Mouse (Mus musculus): Measurements from ENCODE around the gene Ybx2.
A peak's percentile ranks its signal among the peaks of the same experiment; 100 is the strongest.
"Not testable (repeated sequence)": the region's sequence is repeated elsewhere in the genome, so short reads cannot be mapped to it uniquely, and the experiment has no call there.

Gene Ybx2

DNA sequence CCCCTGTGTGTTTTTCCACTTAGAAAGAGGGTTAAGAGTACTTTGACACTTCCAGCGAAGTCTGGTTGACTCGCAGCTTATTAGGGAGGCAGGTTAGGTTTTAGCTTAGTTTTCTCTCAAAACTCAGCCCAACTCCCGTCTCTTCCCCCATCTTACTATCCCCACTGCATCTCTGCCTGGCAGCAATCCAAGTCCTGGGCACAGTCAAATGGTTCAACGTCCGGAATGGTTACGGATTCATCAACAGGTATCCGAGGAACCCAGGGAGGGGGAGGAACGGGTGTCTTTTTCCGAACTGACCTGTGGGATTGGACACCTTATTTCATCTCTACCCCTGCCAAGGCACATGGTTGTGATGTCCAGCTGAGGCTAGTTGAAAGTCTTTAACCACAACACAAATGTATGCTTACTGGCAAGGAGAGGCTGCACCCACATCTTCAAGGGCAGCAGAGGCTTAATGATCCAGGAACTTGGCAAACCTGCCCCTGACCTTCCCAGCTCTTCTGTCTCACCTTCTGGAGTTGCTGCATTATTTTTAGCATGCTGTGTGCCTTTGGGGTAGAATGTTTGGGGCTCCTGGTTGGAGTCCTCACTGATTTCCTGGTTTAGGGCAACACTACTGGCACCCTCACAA, 1.2 kb downstream of the Ybx2 start:
- no peak for DNase-seq

DNA sequence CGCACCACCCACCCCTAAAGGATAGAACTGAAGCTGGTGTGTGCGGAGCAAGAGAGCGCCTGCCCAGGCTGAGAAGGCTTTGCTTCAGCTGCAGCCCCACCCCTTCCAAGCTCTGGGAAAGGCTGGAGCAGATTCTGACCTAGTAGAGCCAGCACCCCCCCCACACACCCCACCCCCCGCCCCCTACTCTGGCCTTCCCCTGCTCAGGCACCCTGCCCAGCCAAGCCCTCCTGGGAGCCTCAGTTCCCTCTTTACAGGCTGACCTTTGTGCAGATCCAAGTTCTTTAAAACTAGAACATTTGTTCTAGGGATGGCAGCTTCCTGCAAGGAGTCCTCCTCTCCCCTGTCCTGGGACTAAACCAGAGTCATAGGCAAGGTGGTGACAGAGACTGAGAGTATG, 1.8 kb downstream of the Ybx2 start:
- no peak for DNase-seq

DNA sequence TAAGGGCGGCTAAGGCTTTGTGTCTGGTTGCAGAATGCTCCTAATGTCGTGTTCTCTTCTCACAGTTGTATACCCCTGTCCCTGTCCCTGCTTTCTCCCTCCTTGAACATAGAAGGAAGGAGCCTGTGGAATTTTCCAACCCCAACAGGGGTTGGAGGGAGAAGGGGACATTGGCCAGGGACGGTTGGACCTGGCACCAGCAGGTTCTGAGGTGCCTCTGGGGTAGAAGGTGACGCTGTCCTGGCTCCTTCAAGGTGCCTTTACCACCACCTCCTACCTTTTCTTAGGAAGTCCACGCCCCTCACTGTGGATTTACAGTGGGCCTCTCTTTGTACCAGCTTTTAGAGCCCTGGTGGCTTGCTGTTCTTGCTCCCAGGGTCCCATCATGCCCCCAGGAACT, 2.2 kb downstream of the Ybx2 start:
- no peak for DNase-seq

DNA sequence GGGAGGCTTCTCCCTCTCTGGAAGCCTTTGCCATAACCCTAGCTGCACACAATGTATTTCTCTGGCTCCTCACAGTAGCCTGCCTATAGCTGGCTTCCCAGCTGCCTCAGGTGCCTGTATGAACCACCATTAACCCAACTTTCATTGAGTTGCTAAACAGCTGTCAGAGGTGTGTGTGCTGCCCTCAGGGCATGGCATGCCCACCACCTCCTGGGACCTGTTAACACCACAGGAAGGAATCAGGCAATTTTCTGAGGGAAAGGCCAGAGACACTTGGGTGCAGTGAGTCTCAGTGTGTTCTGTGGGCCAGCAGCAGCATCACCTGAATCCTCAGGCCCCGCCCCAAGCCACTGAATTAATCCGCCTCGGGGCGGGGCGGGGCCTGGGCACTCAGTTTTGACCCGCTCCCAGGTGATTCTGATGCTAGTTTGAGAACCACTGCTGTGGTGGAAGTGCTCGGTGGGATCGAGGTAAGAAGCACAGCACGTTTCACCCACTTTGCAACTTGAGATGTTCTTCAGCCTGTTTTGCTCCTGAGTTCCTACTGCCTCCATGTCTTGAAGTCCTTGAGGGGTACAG, 2.9 kb downstream of the Ybx2 start:
- DNase-seq: no peak

DNA sequence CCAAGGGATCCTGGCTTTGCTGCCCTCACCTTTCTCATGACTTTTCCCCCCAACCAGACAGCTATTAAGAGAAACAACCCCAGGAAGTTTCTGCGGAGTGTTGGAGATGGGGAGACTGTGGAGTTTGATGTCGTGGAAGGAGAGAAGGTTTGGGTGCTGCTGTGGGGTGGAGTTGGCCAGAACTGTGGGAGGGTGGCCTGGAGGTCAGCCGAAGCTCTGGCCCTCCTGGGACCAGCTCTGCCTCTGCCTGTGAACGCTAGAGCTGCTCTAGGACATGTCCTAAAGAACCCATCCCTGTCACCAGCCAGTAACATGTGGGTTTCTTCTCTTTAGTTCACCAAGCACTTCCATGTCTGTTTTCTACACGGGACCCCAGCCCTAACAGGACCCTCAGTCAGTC, 3.6 kb downstream of the Ybx2 start:
- DNase-seq: no peak

DNA sequence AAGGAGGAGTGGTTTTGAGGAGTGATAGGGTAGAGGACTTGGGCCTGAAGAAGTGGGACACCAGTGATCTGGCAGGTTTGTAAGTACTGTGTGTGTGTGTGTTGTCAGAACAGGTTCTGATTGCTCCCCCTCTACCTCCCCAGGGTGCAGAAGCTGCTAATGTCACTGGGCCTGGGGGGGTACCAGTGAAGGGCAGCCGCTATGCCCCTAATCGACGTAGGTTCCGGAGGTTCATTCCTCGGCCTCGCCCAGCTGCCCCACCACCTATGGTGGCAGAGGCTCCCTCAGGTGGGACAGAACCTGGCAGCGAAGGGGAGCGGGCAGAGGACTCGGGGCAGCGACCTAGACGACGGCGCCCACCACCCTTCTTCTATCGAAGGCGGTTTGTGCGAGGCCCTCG, 4.1 kb downstream of the Ybx2 start:
- no peak for DNase-seq

DNA sequence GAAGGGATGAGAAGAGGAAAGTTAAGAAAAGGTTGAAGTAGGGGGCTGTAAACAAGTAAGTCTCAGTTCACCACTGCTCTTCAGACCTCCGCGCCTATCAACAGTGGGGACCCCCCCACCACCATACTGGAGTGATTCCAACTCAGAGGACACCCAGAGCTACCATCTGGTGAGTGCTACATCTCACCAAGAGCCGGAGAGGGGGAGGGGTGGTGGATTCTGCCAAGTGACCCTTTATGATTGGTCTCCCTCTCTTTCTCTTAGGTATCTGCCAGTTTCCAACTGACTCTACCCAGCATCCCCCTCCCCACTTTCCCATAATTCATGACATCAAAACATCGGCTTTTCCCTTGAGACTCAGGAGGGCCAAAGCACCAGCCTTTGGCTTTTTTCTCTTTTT, 5.4 kb downstream of the Ybx2 start:
- DNase-seq: no peak

DNA sequence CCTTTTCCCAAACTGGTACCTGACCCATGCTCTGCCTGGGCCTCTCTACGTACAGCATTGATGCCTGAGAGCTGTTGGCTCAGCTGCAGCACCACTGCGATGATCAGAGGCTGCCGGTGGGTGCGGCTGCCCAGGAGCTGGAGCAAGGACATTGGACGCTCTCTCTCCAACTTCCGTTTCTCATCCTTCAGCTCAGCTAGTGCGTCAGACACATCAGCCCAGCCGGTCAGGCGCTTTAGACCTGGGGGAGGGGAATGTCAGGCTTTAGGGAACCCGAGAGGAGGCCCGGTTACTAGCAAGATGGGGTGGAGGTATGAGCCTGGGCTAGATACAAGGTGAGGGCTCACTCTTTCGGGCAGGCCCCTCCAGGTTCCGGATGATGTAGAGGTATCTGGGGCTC, 9.6 kb downstream of the Ybx2 start:
- no peak for DNase-seq

DNA sequence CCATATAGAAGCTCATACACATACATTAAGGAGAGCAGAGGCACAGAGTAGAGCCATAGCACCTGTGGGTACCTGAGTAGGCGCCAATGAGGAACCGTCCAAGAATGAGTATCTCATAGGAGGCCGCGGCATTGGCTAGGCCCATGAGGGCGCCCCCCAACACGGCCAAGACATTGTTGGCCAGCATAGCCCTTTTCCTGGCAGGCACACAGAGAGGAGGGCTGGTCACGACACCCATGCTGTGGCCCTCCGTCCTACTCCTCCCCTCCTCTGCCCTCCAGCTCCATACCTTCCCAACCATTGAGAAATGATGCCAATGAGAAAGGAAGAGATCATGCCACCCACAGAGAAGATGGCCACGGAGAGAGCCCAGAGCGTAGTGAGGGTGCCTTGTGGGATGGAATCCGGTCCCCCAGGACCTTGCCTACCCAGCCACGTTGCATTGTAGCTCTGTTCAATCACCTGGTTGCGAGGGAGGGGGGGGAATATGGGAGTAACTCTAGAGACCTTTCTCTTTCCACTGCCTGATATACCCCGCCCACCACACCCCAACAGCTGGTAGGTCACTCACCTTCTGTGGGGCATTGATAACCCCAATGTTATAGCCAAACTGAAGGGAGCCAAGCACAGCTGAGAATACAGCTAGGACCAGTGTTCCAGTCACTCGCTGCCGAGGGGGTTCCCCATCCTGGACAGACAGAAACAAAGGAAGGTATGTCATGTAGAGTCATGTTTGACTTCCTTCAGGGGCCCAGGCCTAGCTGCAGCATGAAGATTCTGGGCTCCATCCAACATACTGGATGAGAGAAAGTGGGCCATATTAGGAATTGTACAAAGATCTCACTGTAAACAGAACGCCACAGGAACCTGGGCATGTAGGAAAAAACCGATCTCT, 10.6 kb downstream of the Ybx2 start:
- DNase-seq: no peak

DNA sequence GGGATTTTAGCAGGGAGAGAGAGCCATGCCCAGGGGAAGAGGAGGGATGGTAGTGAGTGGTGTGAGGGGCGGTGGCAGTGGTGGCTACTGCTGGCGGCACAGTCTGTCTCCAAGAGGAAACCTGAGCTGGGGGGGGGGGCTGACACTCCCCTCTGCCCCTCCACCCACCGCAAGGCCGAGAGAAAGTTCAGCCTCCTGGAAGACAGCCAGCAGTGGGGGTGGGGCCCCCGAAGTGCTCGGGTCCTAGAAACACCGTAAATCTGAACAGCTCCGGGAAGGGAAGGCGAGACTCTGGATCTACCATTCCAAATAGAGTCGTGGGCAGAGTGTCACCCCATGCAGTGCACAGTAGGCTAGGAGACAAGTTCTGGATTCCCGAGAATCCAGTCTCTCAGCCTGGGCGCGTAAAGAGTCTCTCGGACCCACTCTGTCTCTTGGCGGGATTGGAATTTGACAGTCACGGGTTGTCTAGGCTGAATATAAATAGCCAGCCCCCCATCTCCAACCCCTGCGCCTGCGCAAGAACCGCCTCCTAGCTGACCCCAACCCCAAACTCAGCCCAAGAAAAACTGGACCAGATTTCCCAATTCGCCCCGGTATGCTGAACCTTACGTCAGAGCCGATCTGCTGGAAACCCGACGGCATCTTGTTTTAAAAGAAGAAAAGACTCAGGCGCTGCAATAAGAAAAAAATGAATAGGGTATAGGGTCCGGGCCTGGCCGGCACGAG, 11.9 kb downstream of the Ybx2 start:
- no peak for DNase-seq

DNA sequence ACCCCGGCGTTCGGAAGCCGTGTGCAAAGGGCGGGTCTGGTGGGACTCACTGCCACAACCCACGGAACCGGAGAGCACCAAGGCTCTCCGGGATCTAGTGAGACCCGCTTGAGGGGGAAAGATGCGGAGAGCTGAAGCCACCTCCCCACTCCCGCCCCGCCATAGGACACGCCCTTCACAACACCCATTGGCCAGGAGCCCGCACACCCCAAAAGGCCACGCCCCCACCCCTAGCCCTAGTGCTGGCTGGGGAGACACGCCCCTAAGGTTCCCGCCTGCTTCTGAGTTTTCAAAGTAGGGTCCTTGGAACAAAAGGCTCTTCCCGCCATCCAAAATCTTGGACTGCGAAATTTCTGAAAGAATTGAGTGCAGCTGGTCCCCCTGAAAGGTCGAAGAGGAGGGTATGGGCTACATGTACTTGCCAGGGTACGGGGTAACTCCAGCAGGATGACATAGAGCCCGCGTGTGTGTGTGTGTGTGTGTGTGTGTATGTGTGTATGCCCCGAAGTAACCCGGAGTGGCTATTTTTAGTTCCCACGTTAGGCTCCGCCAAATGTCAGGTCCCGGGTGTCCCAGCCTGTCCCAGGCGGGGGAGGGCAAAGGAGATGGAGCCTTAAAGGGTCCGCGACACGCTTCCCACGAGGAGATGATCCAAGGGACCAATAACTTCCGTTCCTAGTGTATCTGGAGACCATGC, 12.6 kb downstream of the Ybx2 start, which contains the start of gene Slc2a4:
TSS of gene Slc2a4 (minus strand) at position 123 of the 697 bp plus-strand sequence.
- peak; percentile 91 for DNase-seq

DNA sequence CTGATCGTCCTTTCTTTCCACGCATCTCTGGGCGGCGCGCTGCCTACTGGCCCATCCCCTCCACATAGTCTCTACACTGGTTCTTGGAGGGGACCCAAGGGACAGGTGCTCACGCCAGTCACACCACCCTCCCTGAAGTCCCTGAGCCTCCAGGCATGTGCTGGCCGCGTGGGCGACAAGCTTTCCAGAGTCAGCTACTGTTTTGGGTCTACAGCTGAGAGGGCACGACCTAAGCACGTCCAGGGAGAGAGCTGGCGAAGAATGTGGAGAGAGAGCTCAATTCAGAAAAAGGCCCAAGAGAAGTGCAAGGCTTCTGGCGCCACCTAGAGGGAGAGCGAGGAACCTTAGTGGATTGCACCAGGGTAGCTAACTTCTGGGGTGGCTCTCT, 13.2 kb downstream of the Ybx2 start:
- DNase-seq: peak; percentile 95

DNA sequence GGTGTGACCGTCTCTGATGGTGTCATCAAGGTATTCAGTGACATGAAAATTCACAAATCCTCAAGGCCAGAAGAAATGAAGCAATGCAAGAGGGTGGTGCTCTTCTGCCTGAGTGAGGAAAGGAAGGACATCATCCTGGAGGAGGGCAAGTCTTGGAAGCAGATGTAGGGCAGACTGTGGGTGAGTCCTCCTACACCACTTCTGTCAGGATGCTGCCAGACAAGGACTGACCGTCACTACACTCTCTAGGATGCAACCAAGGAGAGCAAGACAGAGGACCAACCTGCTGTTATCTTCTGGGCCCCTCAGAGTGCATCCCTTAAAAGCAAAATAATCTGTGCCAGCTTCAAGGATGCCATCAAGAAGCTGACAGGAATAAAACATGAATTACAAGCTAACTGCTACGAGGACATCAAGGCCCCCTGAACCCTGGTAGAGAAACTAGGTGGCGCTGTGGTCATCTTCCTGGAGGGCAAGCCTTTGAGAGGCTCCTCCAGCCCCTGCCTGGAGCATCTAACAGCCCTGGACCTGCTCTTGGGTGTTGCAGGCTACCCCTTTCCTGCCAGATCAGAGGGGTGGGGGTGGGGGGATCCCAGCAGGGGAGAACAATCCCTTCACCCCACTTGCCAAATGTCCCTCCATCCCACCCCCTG, 15.3 kb downstream of the Ybx2 start:
- DNase-seq: no peak

DNA sequence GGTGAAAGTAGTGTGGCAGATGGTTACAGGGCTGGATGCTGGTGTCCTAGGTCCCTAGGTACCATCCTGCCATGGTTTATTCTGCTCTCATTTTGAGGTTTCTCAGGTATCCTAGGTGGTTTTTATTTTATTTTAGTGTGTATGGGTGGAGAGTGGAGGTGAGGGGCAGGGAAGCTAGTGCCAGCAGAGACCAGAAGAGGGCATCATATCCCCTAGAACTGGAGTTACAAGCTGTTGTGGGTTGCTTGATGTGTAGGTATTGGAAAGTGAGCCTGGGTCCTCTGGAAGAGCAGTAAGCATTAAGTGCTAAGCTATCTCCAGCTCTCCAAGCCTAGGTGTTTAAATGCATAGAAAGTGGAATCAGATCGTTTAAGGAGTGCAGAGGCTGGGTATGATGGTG, 16.7 kb downstream of the Ybx2 start:
- DNase-seq: no peak

DNA sequence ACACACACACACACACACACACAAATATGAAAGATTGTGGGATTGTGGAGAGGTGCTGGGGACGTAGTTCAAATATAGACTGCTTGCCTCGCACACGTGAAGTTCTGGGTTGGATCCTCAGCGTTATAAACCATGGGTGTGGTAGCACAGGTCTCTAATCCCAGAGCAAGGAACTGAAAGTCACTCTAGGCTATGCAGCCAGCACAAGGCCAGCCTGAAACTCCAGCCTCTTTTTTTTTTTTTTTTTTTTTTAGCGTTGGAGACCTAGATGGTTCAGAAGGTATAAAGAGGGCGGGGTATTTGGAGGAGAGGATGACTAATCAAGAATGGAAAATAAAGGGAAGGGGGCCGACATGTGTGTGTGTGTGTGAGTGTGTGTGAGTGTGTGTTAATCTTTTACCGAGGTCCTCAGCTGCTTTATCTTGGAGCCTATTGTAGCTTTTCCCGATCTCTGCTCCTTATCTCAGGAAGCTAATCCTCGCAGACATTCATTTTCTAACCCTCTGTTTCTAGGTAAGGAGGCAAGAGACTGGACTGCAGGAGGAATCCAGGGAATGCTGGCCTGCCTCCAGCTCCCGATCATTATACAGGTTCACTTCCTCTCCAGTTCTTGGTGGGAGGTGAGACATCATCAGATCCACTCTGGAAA, 17.8 kb downstream of the Ybx2 start:
- DNase-seq: no peak

DNA sequence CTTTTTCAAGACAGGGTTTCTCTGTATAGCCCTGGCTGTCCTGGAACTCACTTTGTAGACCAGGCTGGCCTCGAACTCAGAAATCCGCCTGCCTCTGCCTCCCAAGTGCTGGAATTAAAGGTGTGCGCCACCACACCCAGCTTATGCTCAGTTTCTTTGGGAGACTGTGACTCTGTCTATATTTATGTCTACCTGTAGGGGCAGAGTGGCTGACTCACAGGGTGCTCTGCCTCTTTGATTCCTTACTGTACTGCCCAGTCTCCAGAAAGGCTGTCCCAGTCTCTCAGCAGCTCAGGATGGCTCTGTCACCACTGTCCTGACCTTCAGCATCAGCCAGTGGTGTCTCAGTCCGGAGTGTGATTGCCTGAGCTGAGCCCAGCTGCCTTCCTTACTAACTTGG, 20.0 kb downstream of the Ybx2 start:
- not testable (repeated sequence) for DNase-seq

DNA sequence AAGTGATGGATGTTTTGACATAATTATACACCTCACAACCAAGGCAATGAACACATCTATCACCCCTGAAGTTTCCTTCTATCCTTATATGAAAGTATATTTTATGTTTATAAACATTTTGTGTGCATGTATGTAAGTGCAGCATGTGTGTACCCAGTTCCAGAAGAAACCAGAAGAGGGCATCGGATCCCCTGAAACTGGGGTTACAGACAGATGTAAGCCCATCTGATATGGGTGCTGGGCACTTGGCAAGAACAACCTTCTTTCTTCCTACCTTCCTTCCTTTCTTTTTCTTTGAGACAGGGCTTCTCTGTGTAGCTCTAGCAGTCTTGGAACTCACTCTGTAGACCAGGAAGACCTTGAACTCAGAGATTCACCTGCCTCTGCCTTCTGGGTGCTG, 20.6 kb downstream of the Ybx2 start:
- no peak for DNase-seq

DNA sequence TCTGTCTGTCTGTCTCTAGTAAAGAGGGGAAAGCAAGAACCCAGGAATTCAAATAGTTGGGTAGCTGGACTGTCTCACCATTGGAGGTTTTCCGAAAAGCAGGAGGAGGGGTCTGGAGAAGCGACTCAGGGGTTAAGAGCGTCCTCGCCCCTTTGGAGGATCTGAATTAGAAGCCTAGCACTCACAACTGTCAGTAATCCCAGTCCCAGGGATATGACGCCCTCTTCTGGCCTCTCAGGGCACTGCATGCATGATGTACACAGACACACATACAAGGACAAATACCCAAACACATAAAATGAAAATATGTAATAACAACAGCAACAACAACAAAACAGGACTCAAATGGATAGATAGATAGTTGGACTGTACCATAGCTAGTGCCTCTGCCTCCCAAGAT, 25.0 kb downstream of the Ybx2 start:
- DNase-seq: no peak

DNA sequence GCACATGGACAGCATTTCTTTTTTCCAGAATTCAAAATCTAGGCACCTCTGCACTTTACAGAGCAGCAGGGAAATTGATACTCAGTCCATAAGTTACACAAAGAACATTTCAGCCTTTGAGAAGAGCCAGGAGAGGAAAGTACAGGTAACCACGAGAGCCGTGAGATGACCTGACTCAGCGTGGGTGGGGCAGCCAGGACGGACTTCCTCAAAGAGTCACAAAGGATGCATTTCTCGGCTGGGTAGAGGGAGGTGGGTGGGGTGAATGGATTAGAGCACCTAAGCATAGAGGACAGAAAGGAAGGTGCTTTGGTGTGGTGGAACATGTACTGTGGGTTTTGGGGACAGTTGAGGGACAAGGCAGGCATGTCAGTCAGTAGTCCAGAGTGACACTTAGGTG, 26.2 kb downstream of the Ybx2 start:
- no peak for DNase-seq

DNA sequence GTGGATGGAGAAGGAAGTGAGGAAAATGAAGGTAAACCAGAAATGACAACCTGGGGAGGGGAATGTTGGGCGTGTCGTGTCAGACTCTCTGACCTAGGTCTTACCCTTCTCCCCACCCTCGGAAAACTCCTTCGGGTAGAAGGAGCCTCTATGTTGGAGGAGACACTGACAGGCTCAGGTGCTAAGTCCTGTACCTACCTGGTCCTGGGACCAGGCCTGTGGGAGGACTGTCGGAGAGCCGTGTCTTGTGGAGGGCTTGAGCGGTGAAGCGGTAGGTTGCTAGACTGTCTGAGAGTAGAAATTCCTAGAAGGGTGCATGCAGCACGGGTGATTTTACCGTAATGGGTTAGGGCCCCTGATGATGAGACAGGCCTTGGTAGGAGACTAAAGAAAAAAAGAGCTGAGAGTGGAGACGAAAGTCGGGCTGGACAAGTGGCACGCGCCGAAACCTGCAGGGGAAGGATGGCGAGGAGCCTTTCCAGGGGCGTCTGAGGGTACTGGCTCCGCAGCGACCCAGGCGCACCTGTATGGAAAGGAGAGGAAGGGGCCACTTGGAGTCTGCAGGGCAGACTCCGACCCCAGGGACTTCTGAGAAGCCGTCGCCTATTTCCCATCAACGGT, 29.2 kb downstream of the Ybx2 start, which contains the start of gene Cldn7:
TSS of gene Cldn7 (plus strand) at position 130 of the 621 bp plus-strand sequence.
- no peak for DNase-seq
